Mouse (Mus musculus): ENCODE data around the gene Anp32a.

Gene Anp32a

GRCm38 (mm10) chr9:62369172-62369571, 28.1 kb downstream of the Anp32a start:
- no peak for DNase-seq (ENCODE audit: low spot score in 2 of 2)

GRCm38 (mm10) chr9:62370186-62370585, 29.1 kb downstream of the Anp32a start:
- DNase-seq (ENCODE audit: low spot score in 2 of 2) = no peak

- no peak for DNase-seq (ENCODE audit: low spot score in 2 of 2)
Observed at GRCm38 (mm10) chr9:62370648-62371280, 29.7 kb downstream of the Anp32a start.

GRCm38 (mm10) chr9:62371745-62372555, 30.9 kb downstream of the Anp32a start:
- DNase-seq (ENCODE audit: low spot score in 2 of 2) = no peak

GRCm38 (mm10) chr9:62372556-62373221, 31.6 kb downstream of the Anp32a start:
- no peak for DNase-seq (ENCODE audit: low spot score in 2 of 2)

GRCm38 (mm10) chr9:62373222-62374123, 32.4 kb downstream of the Anp32a start:
- DNase-seq (ENCODE audit: low spot score in 2 of 2) = peak; percentile 51 to 78

GRCm38 (mm10) chr9:62374276-62374675, 33.2 kb downstream of the Anp32a start:
- no peak for DNase-seq (ENCODE audit: low spot score in 2 of 2)

- no peak for DNase-seq (ENCODE audit: low spot score in 2 of 2)
Observed at GRCm38 (mm10) chr9:62377897-62378296, 36.8 kb downstream of the Anp32a start.

- no peak for DNase-seq (ENCODE audit: low spot score in 2 of 2)
Observed at GRCm38 (mm10) chr9:62380351-62380750, 39.3 kb downstream of the Anp32a start.

- DNase-seq (ENCODE audit: low spot score in 2 of 2) = no peak
Observed at GRCm38 (mm10) chr9:62381402-62381913, 40.4 kb downstream of the Anp32a start.

- no peak for DNase-seq (ENCODE audit: low spot score in 2 of 2)
Observed at GRCm38 (mm10) chr9:62382519-62383084, 41.5 kb downstream of the Anp32a start.

- no peak for DNase-seq (ENCODE audit: low spot score in 2 of 2)
Observed at GRCm38 (mm10) chr9:62385062-62385461, 44.0 kb downstream of the Anp32a start.

GRCm38 (mm10) chr9:62385727-62386518, 44.8 kb downstream of the Anp32a start:
- no peak for DNase-seq (ENCODE audit: low spot score in 2 of 2)

- DNase-seq (ENCODE audit: low spot score in 2 of 2) = no peak
Observed at GRCm38 (mm10) chr9:62389735-62390134, 48.6 kb downstream of the Anp32a start.

GRCm38 (mm10) chr9:62393531-62393930, 52.4 kb downstream of the Anp32a start:
- no peak for DNase-seq (ENCODE audit: low spot score in 2 of 2)

- DNase-seq (ENCODE audit: low spot score in 2 of 2) = no peak
Observed at GRCm38 (mm10) chr9:62394163-62394562, 53.1 kb downstream of the Anp32a start.

- DNase-seq (ENCODE audit: low spot score in 2 of 2) = no peak
Observed at GRCm38 (mm10) chr9:62400531-62401170, 59.6 kb downstream of the Anp32a start.

GRCm38 (mm10) chr9:62401589-62401988, 60.5 kb downstream of the Anp32a start:
- no peak for DNase-seq (ENCODE audit: low spot score in 2 of 2)

- DNase-seq (ENCODE audit: low spot score in 2 of 2) = no peak
Observed at GRCm38 (mm10) chr9:62406423-62407013, 65.4 kb downstream of the Anp32a start.
